Comparison of ENCODE assay signal across 8 mouse cellular contexts in genomic region chr3:108466425-108466824, GRCm38 (mm10). TPM values are rescaled to one million over a fixed set of nuclear protein-coding genes. Genes with fewer than 3 reads are reported as not detected.
A peak's percentile ranks its signal among the peaks of the same experiment; 100 is the strongest.
DNase-seq lines count a peak whose midpoint lies in the region; ATAC-seq and TF ChIP-seq lines count a peak whose summit lies in the region.
"Had no signal": no experiment of that assay in that cellular context is flagged by ENCODE, and none has a peak within 500 bp of the region (broad histone marks: within the 10 kb centered on the region; RNA-seq: fewer than 3 reads in every experiment).

No protein-coding gene starts in this region.

- DNase-seq in layer of hippocampus, adult 11-12 months (ENCODE audit: low spot score): peak; percentile 43
- DNase-seq in layer of hippocampus, adult 9-11 months: no peak
- DNase-seq in Patski (ENCODE audit: low read depth, low spot score): no peak
- peak; percentile 22 to 31 for DNase-seq in cerebellum, postnatal 36 days
- peak; percentile 74 to 75 for DNase-seq in kidney, postnatal 4 days
- DNase-seq in retina, postnatal 1 day: peak; percentile 16
- peak; percentile 29 to 49 for DNase-seq in urinary bladder, postnatal 36 days (ENCODE audit: low spot score in 2 of 2)

- CTCF ChIA-PET in Patski (lab: Charles Lee): interaction anchor here (1.1 to 1.2 kb wide), 4 partner anchors 25 to 96 kb away, joined by 3 to 7 read pairs (median 6); partner anchors contain the start of gene Tmem167b

- in situ Hi-C loops in Patski (cut with MboI; ENCODE audit: low pct_unique_long_range_greater_than_20kb): loop anchor here (5.0 kb wide), 2 partner anchors 86 to 176 kb away; no protein-coding TSS in a partner anchor

- no peaks in the 10 kb centered on the region for H3K27me3 ChIP-seq in Patski
- H3K27me3 ChIP-seq: midbrain, embryonic 12.5 days had no signal

- ATAC-seq in Patski: no peak

- POLR2A ChIA-PET in Patski (lab: Charles Lee): no interaction called here

- TF ChIP-seq CTCF in Patski (IDR thresholded peaks at IDR 0.05): peak; percentile 98

RNA-seq across cellular contexts. Expression of gene Sars, which starts 21.4 kb away (rescaled TPM):
- polyA plus RNA-seq in Patski (2021): 536 TPM

RNA-seq across cellular contexts. Expression of gene Celsr2, which starts 51.1 kb away (rescaled TPM):
- 90.1 TPM for polyA plus RNA-seq in Patski (2021)

Comparison
In these comparisons a context has a peak if more than half of its experiments do, and no peak if none do; other contexts are left out.
1. DNase-seq: peak in layer of hippocampus, adult 11-12 months (single experiment), cerebellum, postnatal 36 days (2 of 2), kidney, postnatal 4 days (2 of 2), retina, postnatal 1 day (single experiment) and urinary bladder, postnatal 36 days (2 of 2); none in layer of hippocampus, adult 9-11 months (single experiment) and Patski (single experiment).